Mouse (Mus musculus): ENCODE data around the gene Sez6.

DNA sequence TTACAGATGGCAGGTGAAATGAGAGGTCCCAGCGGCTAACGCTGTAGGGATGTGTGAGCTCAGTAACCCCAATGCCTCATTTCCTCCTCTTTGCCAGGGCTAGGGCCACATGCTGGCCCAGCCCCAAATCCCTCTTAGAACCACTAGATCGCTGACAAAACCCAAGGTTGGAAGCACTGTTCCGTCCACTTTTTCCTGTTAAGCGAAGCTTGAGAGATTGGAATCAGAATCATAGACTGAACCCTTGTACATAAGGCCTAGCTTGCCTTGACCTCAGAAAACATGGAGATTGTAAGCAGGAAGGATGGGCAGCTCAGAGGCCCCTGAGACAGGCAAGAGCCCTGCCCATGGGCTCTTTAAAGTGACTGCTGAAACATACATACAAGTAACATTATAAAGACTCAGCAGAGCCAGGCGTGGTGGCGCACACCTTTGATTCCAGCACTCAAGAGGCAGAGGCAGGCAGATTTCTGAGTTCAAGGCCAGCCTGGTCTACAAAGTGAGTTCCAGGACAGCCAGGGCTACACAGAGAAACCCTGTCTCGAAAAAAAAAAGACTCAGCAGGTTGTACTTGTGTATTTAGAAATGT, 48.7 kb downstream of the Sez6 start:
- TF ChIP-seq CTCF (conservative IDR thresholded peaks at IDR 0.05; ENCODE audit: low read length) (no peak), NANOG (IDR thresholded peaks at IDR 0.05; ENCODE audit: borderline replicate concordance, low read length) (no peak), POU5F1 (IDR thresholded peaks at IDR 0.05; ENCODE audit: borderline replicate concordance, low read length) (no peak)

Measured in E14TG2a.4 (cell line).